Mouse (Mus musculus): Measurements from ENCODE around the gene Naa10.

- TF ChIP-seq CTCF (IDR thresholded peaks at IDR 0.05; ENCODE audit: borderline replicate concordance, insufficient read depth, low read depth, low read length): peak; percentile 75
- TF ChIP-seq POLR2A (IDR thresholded peaks at IDR 0.05; ENCODE audit: borderline replicate concordance, insufficient read depth, low read length): no peak
Measured at GRCm38 (mm10) chrX:73948647-73949046, 26.9 kb upstream of the Naa10 start.

Data from cerebellum, adult 2 months (tissue).